Mouse (Mus musculus) layer of hippocampus, postnatal 25 days (tissue): Measurements from ENCODE around the gene Zfp354c. TPM values are rescaled to one million over a fixed set of nuclear protein-coding genes. Genes with fewer than 3 reads are reported as not detected.

ENCODE experiments used
- DNase-seq, 2 experiments: peaks; one replicate each; pipeline ENCODE4 v3.0.0; 2022; ENCODE audit warnings: mixed read lengths in 2 of 2, low spot score in 1 of 2; ENCODE audit errors: extremely low spot score in 1 of 2
- total RNA-seq, 2 experiments: library from RNA; stranded (reverse); gene quantifications; 2 replicates each; pipeline ENCODE4 v1.2.3; 2021

Zfp354c gene
- 10 to 100 TPM; 48.0 to 48.2 TPM for total RNA-seq

GRCm38 (mm10) chr11:50827010-50827953, at the start of gene Zfp354c:
Zfp354c (minus strand) TSS chr11:50827724.
- DNase-seq: peak; percentile 85 to 86

- DNase-seq: no peak
These were observed 23.6 kb upstream of the Zfp354c start for GRCm38 (mm10) chr11:50850989-50851601.

GRCm38 (mm10) chr11:50850177-50850735, 22.7 kb upstream of the Zfp354c start, which contains the start of gene Grm6:
Grm6 (plus strand) TSS chr11:50850685.
- DNase-seq: no peak

GRCm38 (mm10) chr11:50849310-50849709, 21.8 kb upstream of the Zfp354c start:
- DNase-seq: no peak

- DNase-seq: no peak
These were observed 21.1 kb upstream of the Zfp354c start for GRCm38 (mm10) chr11:50848520-50849137.

GRCm38 (mm10) chr11:50847047-50847446, 19.5 kb upstream of the Zfp354c start:
- DNase-seq: no peak

GRCm38 (mm10) chr11:50845951-50846350, 18.4 kb upstream of the Zfp354c start:
- no peak for DNase-seq

- DNase-seq: peak; percentile 87 to 92
These were observed 13.7 kb upstream of the Zfp354c start, which contains the start of gene Zfp879 for GRCm38 (mm10) chr11:50841023-50841735. Zfp879 (minus strand) TSS chr11:50841552.

GRCm38 (mm10) chr11:50835727-50836126, 8.2 kb upstream of the Zfp354c start:
- DNase-seq: no peak

- DNase-seq: no peak
These were observed 1.3 kb downstream of the Zfp354c start for GRCm38 (mm10) chr11:50826214-50826613.

GRCm38 (mm10) chr11:50814233-50814632, 13.3 kb downstream of the Zfp354c start:
- DNase-seq: no peak

GRCm38 (mm10) chr11:50798836-50799235, 28.7 kb downstream of the Zfp354c start:
- no peak for DNase-seq

GRCm38 (mm10) chr11:50797674-50798073, 29.9 kb downstream of the Zfp354c start:
- no peak for DNase-seq

- DNase-seq: no peak
These were observed 56.5 kb downstream of the Zfp354c start for GRCm38 (mm10) chr11:50771006-50771405.

GRCm38 (mm10) chr11:50768995-50769749, 58.4 kb downstream of the Zfp354c start:
- peak; percentile 90 to 97 for DNase-seq

GRCm38 (mm10) chr11:50767039-50767438, 60.5 kb downstream of the Zfp354c start:
- peak in 1 of 2 experiments; percentile 65 for DNase-seq

- no peak for DNase-seq
These were observed 61.1 kb downstream of the Zfp354c start for GRCm38 (mm10) chr11:50766461-50766860.
